25 mouse cellular contexts compared by ENCODE assay signal in the genomic region with DNA sequence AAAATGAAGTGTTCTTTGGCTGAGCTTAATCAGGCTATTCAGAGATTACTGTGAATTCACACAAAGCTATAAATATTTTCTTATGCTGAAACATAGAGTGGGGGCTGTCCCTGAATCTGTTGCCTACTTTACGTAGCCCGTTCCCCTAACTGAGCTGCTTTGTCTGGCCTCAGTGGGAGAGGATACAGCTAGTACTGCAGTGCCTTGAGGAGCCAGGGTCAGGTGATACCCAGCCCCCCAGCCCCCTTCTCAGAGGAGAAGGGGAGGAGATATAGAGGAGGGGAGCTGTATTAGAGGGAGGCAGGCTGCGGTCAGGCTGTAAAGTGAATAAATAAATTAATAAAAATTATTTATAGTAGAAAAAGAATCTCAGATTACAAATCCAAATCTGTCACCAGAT.
DNase-seq lines count a peak whose midpoint lies in the region; ATAC-seq and TF ChIP-seq lines count a peak whose summit lies in the region.
"Had no signal": no experiment of that assay in that cellular context is flagged by ENCODE, and none has a peak within 500 bp of the region (broad histone marks: within the 10 kb centered on the region; RNA-seq: fewer than 3 reads in every experiment).

No protein-coding gene starts in this region.

- no peak for TF ChIP-seq CTCF in midbrain, postnatal 0 days (IDR thresholded peaks at IDR 0.05)

- DNase-seq in heart, adult 11 months = peak; percentile 21
- DNase-seq in heart, adult 8-10 months (ENCODE audit: low spot score) = no peak
- no peak for DNase-seq in midbrain, embryonic 11.5 days (ENCODE audit: low spot score, missing footprints)
- no peak for DNase-seq in midbrain, postnatal 0 days (ENCODE audit: low spot score)
- DNase-seq in gastrocnemius, postnatal 10 days = no peak
- DNase-seq: adrenal gland, adult 2 months; cerebellum, adult 11-12 months; cerebellum, postnatal 14 days; gastrocnemius, postnatal 14 days; heart, postnatal 14 days; kidney, postnatal 36 days; left cerebral cortex, postnatal 4 days; lung, embryonic 14.5 days; retina, postnatal 1 day; right cerebral cortex, postnatal 25 days; spleen, adult 18-20 months; thymus, postnatal 14 days had no signal

- H3K4me3 ChIP-seq in midbrain, embryonic 11.5 days (ENCODE audit: low read depth, low read length) = no peak overlapping the region
- no peak overlapping the region for H3K4me3 ChIP-seq in midbrain, postnatal 0 days (ENCODE audit: low read depth, low read length)
- no peak overlapping the region for H3K4me3 ChIP-seq in forebrain, embryonic 15.5 days
- no peak overlapping the region for H3K4me3 ChIP-seq in midbrain, embryonic 16.5 days (ENCODE audit: low read depth, low read length)
- H3K4me3 ChIP-seq: heart, embryonic 13.5 days; kidney, embryonic 15.5 days; limb, embryonic 15.5 days; neural tube, embryonic 12.5 days had no signal

- no peaks in the 10 kb centered on the region for H3K9me3 ChIP-seq in midbrain, embryonic 11.5 days (ENCODE audit: control insufficient read depth, low read length)
- H3K9me3 ChIP-seq in midbrain, postnatal 0 days (ENCODE audit: low read length) = no peaks in the 10 kb centered on the region
- no peaks in the 10 kb centered on the region for H3K9me3 ChIP-seq in forebrain, embryonic 15.5 days
- H3K9me3 ChIP-seq in midbrain, embryonic 16.5 days (replicated peaks; ENCODE audit: control insufficient read depth, low read length, poor library complexity, severe bottlenecking) = no peaks in the 10 kb centered on the region
- H3K9me3 ChIP-seq: heart, embryonic 13.5 days; kidney, embryonic 15.5 days; limb, embryonic 15.5 days; neural tube, embryonic 12.5 days had no signal

- no peak overlapping the region for H3K4me2 ChIP-seq in midbrain, embryonic 11.5 days
- no peak overlapping the region for H3K4me2 ChIP-seq in midbrain, postnatal 0 days (ENCODE audit: low read depth, low read length, poor library complexity, severe bottlenecking)
- no peak overlapping the region for H3K4me2 ChIP-seq in forebrain, embryonic 15.5 days (replicated peaks)
- H3K4me2 ChIP-seq in midbrain, embryonic 16.5 days (ENCODE audit: low read length) = no peak overlapping the region
- H3K4me2 ChIP-seq: heart, embryonic 13.5 days; kidney, embryonic 15.5 days; limb, embryonic 15.5 days; lung, embryonic 14.5 days; neural tube, embryonic 12.5 days had no signal

- 81% methylated on average over 3 of the region's 3 CpGs for WGBS in midbrain, embryonic 11.5 days
- WGBS in midbrain, postnatal 0 days = 70% methylated on average over 3 of the region's 3 CpGs
- 66% methylated on average over 3 of the region's 3 CpGs for WGBS in forebrain, embryonic 15.5 days
- WGBS in midbrain, embryonic 16.5 days = 63% methylated on average over 3 of the region's 3 CpGs

- peak; percentile 57; the same call in 1 of the 2 replicates for ATAC-seq in midbrain, embryonic 11.5 days (ENCODE audit: low FRiP score)
- ATAC-seq in midbrain, postnatal 0 days (ENCODE audit: low FRiP score) = no peak
- peak; percentile 62 for ATAC-seq in forebrain, embryonic 15.5 days (replicated peaks)
- ATAC-seq in midbrain, embryonic 16.5 days = 0 out of 2 replicates have a peak, but pooled peaks have one; percentile 23
- ATAC-seq: intestine, postnatal 0 days had no signal

- no peaks in the 10 kb centered on the region for H3K27me3 ChIP-seq in midbrain, embryonic 11.5 days (ENCODE audit: control insufficient read depth, insufficient read depth, low read length)
- no peaks in the 10 kb centered on the region for H3K27me3 ChIP-seq in midbrain, postnatal 0 days (ENCODE audit: insufficient read depth, low read length)
- H3K27me3 ChIP-seq in forebrain, embryonic 15.5 days = no peaks in the 10 kb centered on the region
- H3K27me3 ChIP-seq in midbrain, embryonic 16.5 days (ENCODE audit: control insufficient read depth, insufficient read depth, low read depth, low read length) = no peaks in the 10 kb centered on the region
- H3K27me3 ChIP-seq: heart, embryonic 13.5 days; kidney, embryonic 15.5 days; limb, embryonic 15.5 days; neural tube, embryonic 12.5 days had no signal

- H3K9ac ChIP-seq in midbrain, embryonic 11.5 days (ENCODE audit: low read length) = no peak overlapping the region
- H3K9ac ChIP-seq in midbrain, postnatal 0 days (replicated peaks; ENCODE audit: low read length, poor library complexity, severe bottlenecking) = no peak overlapping the region
- H3K9ac ChIP-seq in forebrain, embryonic 15.5 days (replicated peaks) = no peak overlapping the region
- H3K9ac ChIP-seq in midbrain, embryonic 16.5 days (ENCODE audit: low read depth, low read length) = no peak overlapping the region
- H3K9ac ChIP-seq: heart, embryonic 13.5 days; kidney, embryonic 15.5 days; limb, embryonic 15.5 days; liver, embryonic 14.5 days; lung, embryonic 14.5 days; neural tube, embryonic 12.5 days had no signal

- no peak overlapping the region for H3K27ac ChIP-seq in midbrain, embryonic 11.5 days (ENCODE audit: low read depth, low read length)
- no peak overlapping the region for H3K27ac ChIP-seq in midbrain, postnatal 0 days (ENCODE audit: low read depth, low read length)
- H3K27ac ChIP-seq in forebrain, embryonic 15.5 days (replicated peaks) = no peak overlapping the region
- H3K27ac ChIP-seq in midbrain, embryonic 16.5 days (ENCODE audit: low read length) = no peak overlapping the region
- H3K27ac ChIP-seq: heart, embryonic 13.5 days; kidney, embryonic 15.5 days; limb, embryonic 15.5 days; liver, embryonic 14.5 days; neural tube, embryonic 12.5 days had no signal

- H3K36me3 ChIP-seq in midbrain, embryonic 11.5 days (ENCODE audit: control insufficient read depth, insufficient read depth, low read length) = peaks cover 3% of the 10 kb centered on the region; the same call in 1 of the 2 replicates
- H3K36me3 ChIP-seq in midbrain, postnatal 0 days (ENCODE audit: insufficient read depth, low read length) = peaks cover 30% of the 10 kb centered on the region
- H3K36me3 ChIP-seq in forebrain, embryonic 15.5 days = peaks cover 36% of the 10 kb centered on the region
- H3K36me3 ChIP-seq in midbrain, embryonic 16.5 days (ENCODE audit: control insufficient read depth, insufficient read depth, low read length) = peaks cover 17% of the 10 kb centered on the region
- H3K36me3 ChIP-seq: kidney, embryonic 15.5 days had no signal

- no peaks in the 10 kb centered on the region for H3K4me1 ChIP-seq in midbrain, embryonic 11.5 days (ENCODE audit: control insufficient read depth, insufficient read depth, low read length)
- no peaks in the 10 kb centered on the region for H3K4me1 ChIP-seq in midbrain, postnatal 0 days (ENCODE audit: insufficient read depth, low read length)
- no peaks in the 10 kb centered on the region for H3K4me1 ChIP-seq in forebrain, embryonic 15.5 days
- H3K4me1 ChIP-seq in midbrain, embryonic 16.5 days (ENCODE audit: control insufficient read depth, insufficient read depth, low read length) = peaks cover 3% of the 10 kb centered on the region; the same call in 1 of the 2 replicates
- H3K4me1 ChIP-seq: heart, embryonic 13.5 days; kidney, embryonic 15.5 days; limb, embryonic 15.5 days had no signal
